Mouse (Mus musculus) kidney, adult 2 months (tissue): ENCODE data around the gene Ccdc6. TPM values are rescaled to one million over a fixed set of nuclear protein-coding genes. Genes with fewer than 3 reads are reported as not detected.

Source experiments
- DNase-seq: peaks from one replicate; pipeline ENCODE4 v3.0.0; 2021
- H3K27ac ChIP-seq: fragments of 200-500 bp; 2 replicates; pipeline ENCODE4 v1.5.1; 2012; ENCODE audit warnings: low read depth, low read length, control low read depth, inconsistent platforms; ENCODE audit not compliant: insufficient read depth
- H3K27me3 ChIP-seq: fragments of 200-500 bp; replicated peaks from 2 replicates; pipeline ENCODE4 v1.6.1; 2012; ENCODE audit warnings: mild to moderate bottlenecking, moderate library complexity, low read length, inconsistent platforms; ENCODE audit not compliant: control insufficient read depth, insufficient read depth
- H3K36me3 ChIP-seq: fragments of 200-500 bp; 2 replicates; pipeline ENCODE4 v1.6.1; 2012; ENCODE audit warnings: mild to moderate bottlenecking, moderate library complexity, low read length, inconsistent platforms; ENCODE audit not compliant: control insufficient read depth, insufficient read depth
- H3K4me1 ChIP-seq: fragments of 200-500 bp; 2 replicates; pipeline ENCODE4 v1.6.1; 2011; ENCODE audit warnings: low read length; ENCODE audit not compliant: control insufficient read depth, insufficient read depth
- H3K4me3 ChIP-seq: fragments of 200-500 bp; 2 replicates; pipeline ENCODE4 v1.5.1; 2011; ENCODE audit warnings: mild to moderate bottlenecking, low read depth, low read length, control low read depth; ENCODE audit not compliant: insufficient read depth
- CTCF ChIP-seq: fragments of 200-500 bp; conservative IDR thresholded peaks from 2 replicates; pipeline ENCODE4 v1.5.1; 2011; ENCODE audit warnings: low read depth, mild to moderate bottlenecking, control low read depth, low read length, moderate library complexity, mixed read lengths; ENCODE audit not compliant: insufficient read depth, insufficient read length
- POLR2A ChIP-seq: fragments of 200-500 bp; IDR thresholded peaks from one replicate; pipeline ENCODE4 v1.6.1; 2011; ENCODE audit warnings: low read depth, low read length, control low read depth
- WGBS: fragments of 180-500 bp; shearing (Covaris S2); methylation state at CpG from one replicate; pipeline ENCODE4 v1.1.7; 2018; 5-methylcytosine and 5-hydroxymethylcytosine counted together
- polyA plus RNA-seq: library from polyadenylated mRNA; depleted of rRNA; stranded (reverse); fragments of >200 nt; gene quantifications from 2 replicates; pipeline ENCODE4 v1.2.3, GENCODE M21; 2012

Ccdc6 gene
- polyA plus RNA-seq, 1 experiment = 37.0 TPM

DNA sequence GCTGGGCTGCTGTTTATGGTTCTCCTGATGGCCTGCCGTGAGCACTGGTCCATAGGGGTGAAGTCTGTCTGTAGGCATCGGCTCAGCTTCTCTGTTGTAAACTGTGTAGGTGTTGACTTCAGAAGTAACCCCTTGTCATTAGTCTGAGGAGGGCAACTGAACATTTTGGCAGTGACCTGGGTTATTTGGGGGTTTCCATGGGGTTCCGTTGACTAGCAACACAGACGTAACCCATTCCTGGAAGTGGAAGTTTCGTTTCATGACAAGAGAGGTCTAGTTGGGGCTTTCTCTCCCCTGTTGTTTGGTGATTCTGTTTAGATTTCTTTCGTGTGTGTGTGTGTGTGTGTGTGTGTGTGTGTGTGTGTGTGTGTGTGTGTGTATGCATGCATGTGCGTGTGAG lies 19.5 kb downstream of the Ccdc6 start:
- no peaks in the 10 kb centered on the region for H3K27me3 ChIP-seq
- TF ChIP-seq CTCF = no peak
- no peak for TF ChIP-seq POLR2A
- H3K4me3 ChIP-seq = no peak overlapping the region
- WGBS = 84% methylated on average over 7 of the region's 7 CpGs
- no peak overlapping the region for H3K27ac ChIP-seq
- DNase-seq = no peak
- peaks cover 9% of the 10 kb centered on the region; the same call in 1 of the 2 replicates for H3K4me1 ChIP-seq
- no peaks in the 10 kb centered on the region for H3K36me3 ChIP-seq

DNA sequence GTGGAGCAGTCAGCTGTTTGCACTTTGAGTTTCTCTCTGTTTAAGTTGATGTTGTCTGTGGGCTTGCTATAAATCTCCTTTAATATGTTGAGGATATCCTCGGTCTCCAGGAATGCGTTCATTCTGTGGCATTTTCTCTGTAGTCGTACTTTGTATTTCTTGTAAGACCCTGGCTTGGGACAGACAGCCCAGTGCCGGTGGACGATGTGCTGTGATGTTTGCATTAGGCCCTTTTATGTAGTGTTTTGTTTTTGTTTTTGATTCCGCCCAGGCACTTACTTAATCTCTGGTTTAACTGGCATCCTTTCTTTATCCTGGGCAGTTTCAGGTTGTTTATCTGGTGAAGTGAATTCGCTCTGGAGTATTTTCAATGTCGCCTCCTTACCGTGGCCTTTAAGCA lies 22.5 kb downstream of the Ccdc6 start:
- H3K4me3 ChIP-seq = no peak overlapping the region
- DNase-seq = no peak
- H3K36me3 ChIP-seq = no peaks in the 10 kb centered on the region
- H3K4me1 ChIP-seq = peaks cover 9% of the 10 kb centered on the region; the same call in 1 of the 2 replicates
- H3K27me3 ChIP-seq = no peaks in the 10 kb centered on the region
- TF ChIP-seq POLR2A (no peak), CTCF (no peak)
- WGBS = 60% methylated on average over 9 of the region's 9 CpGs
- H3K27ac ChIP-seq = no peak overlapping the region

DNA sequence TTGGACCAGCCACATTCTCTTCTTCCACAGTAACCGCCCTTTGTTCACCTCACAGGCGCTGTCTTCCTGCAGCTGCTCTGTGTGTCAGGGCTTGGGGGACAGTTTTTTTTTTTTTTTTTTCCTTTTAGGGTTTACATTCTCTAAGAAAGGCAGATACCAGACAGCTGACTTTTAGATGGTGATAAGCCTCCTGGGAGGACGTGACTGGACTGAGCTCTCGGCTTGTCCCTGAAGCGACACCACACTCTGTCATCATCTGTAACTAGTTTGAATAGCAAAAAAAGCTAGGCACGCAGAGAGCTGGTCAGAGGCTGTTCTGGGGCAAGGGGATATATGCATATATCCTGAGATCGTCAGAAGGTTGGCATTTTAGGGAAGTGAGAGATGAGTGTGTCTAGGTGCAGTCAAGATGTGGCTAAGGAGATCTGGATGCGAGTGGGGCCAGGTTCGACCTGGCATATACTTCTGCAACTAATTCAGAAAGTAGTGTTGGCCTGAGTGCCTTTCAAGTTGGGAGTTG lies 23.0 kb downstream of the Ccdc6 start:
- WGBS = 71% methylated on average over 9 of the region's 9 CpGs
- no peak overlapping the region for H3K27ac ChIP-seq
- H3K4me3 ChIP-seq = no peak overlapping the region
- DNase-seq = no peak
- no peak for TF ChIP-seq CTCF
- TF ChIP-seq POLR2A = no peak
- no peaks in the 10 kb centered on the region for H3K27me3 ChIP-seq
- no peaks in the 10 kb centered on the region for H3K36me3 ChIP-seq
- peaks cover 10% of the 10 kb centered on the region; the same call in 1 of the 2 replicates for H3K4me1 ChIP-seq

DNA sequence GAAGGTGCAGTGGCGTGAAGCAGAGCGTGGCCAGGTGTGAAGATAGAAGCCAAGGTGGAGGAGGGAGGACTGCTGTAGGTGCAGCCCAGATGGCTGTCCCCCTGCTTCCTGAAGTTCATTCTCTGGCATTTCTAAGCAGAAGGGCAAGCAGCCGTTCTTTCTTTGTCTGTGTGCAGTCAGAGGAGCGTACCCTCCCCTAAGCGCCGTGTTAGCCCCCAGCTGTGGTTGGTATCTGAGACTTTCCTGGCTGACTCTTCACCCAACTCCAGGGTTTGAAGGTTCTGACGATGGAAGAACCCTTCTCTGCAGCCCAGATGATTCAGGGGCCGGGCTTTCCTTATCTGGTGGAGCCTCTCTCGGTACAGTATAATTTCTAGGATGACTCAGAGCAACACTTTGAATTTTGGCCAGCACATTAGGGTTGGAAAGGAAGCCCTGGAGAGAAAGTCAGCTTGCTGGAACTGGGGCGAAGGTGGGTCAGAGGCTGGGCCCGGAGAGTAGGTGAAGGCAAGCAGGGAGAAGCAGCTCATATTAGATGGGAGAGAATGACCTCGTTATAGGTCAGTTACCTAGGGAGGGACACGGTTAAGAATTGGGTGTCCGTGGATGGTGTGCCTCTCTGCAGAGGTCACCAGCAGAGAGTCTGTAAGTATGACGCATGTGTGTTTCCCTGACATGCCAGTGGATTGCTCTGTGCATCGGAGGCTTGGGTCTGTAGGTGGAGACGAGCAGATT lies 23.9 kb downstream of the Ccdc6 start:
- H3K4me3 ChIP-seq = no peak overlapping the region
- peak; percentile 24 for DNase-seq

DNA sequence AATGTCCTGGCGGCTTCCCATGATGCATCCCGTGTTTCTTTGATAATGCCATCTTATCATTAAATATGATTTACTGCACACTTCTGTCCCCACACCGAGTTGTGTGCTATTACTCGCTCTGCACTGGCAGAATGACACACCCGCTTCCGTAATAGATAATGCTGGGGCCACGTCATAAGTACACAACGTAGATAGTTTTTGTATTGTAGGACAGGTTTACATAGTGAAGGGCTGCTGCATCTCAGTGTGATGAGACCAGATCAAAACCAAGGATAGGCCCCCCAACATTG lies 24.4 kb downstream of the Ccdc6 start:
- no peak overlapping the region for H3K27ac ChIP-seq
- no peaks in the 10 kb centered on the region for H3K36me3 ChIP-seq
- H3K4me1 ChIP-seq = peaks cover 11% of the 10 kb centered on the region; the same call in 1 of the 2 replicates
- H3K27me3 ChIP-seq = no peaks in the 10 kb centered on the region
- H3K4me3 ChIP-seq = no peak overlapping the region
- no peak for DNase-seq
- no peak for TF ChIP-seq CTCF
- no peak for TF ChIP-seq POLR2A
- WGBS = 79% methylated on average over 8 of the region's 8 CpGs

More for the DNA sequence above, 23.9 kb downstream of the Ccdc6 start:
- peaks cover 11% of the 10 kb centered on the region; the same call in 1 of the 2 replicates for H3K4me1 ChIP-seq
- no peaks in the 10 kb centered on the region for H3K27me3 ChIP-seq
- no peaks in the 10 kb centered on the region for H3K36me3 ChIP-seq
- 44% methylated on average over 17 of the region's 17 CpGs for WGBS
- H3K27ac ChIP-seq = no peak overlapping the region
- no peak for TF ChIP-seq POLR2A
- no peak for TF ChIP-seq CTCF

DNA sequence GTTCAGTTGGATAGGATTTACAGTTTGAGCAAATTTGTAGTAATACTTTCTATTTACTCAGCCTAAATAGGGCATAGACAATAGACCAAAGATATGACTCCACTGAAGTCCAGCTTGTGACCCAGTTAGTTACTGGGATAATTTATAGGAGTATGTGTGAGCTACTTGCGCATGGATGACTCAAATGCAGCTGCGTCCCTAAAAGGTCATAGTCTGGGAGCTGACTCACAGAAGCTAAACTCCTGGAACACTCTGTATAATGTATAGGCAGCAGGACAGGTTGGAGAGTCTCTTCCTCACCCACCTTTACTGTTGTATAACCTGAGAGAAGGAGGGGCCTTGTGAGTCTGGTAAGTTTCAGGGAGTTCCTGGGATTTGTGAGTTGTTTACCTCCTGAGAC lies 26.5 kb downstream of the Ccdc6 start:
- Histone ChIP-seq H3K27me3 (no peaks in the 10 kb centered on the region), H3K4me3 (no peak overlapping the region), H3K36me3 (no peaks in the 10 kb centered on the region), H3K27ac (no peak overlapping the region), H3K4me1 (peaks cover 26% of the 10 kb centered on the region)
- DNase-seq = no peak
- TF ChIP-seq CTCF = no peak
- no peak for TF ChIP-seq POLR2A
- WGBS = 92% methylated on average over 2 of the region's 2 CpGs

DNA sequence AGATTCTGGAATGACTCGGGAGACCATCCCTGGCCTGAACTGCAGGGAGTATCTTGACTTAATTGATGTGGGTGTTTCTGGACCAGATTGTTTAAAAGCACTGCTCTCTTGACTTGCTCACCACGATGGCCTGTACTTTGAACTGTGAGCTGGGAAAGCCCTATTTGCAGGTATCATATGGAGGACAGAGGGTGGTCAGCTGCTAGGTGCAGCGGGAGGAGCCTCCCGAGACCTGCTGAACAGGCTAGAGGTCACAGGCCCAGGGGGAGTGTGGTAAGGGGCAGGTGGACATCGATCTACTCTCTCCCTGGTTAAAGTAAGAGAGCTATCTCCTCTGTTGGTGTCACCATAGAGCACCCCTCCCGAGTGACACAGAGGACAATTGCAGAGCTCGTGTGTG lies 28.6 kb downstream of the Ccdc6 start:
- Histone ChIP-seq H3K27ac (no peak overlapping the region), H3K4me3 (no peak overlapping the region), H3K36me3 (no peaks in the 10 kb centered on the region), H3K27me3 (no peaks in the 10 kb centered on the region), H3K4me1 (peaks cover 19% of the 10 kb centered on the region)
- TF ChIP-seq POLR2A (no peak), CTCF (no peak)
- no peak for DNase-seq
- 47% methylated on average over 7 of the region's 7 CpGs for WGBS
